Mouse (Mus musculus) kidney, adult 9 months (tissue): Measurements from ENCODE around the gene Eif4enif1.

ENCODE experiments used
- DNase-seq: peaks from one replicate; pipeline ENCODE4 v3.0.0; 2022

Gene Eif4enif1

GRCm38 (mm10) chr11:3278351-3278750 is 76.2 kb downstream of the Eif4enif1 start:
- no peak for DNase-seq

GRCm38 (mm10) chr11:3279729-3280128 is 77.5 kb downstream of the Eif4enif1 start:
- no peak for DNase-seq

GRCm38 (mm10) chr11:3282887-3283286 is 80.7 kb downstream of the Eif4enif1 start:
- DNase-seq = no peak

GRCm38 (mm10) chr11:3283645-3284044 is 81.5 kb downstream of the Eif4enif1 start:
- no peak for DNase-seq

GRCm38 (mm10) chr11:3285940-3286339 is 83.7 kb downstream of the Eif4enif1 start:
- DNase-seq = no peak

GRCm38 (mm10) chr11:3287131-3287530 is 84.9 kb downstream of the Eif4enif1 start:
- peak; percentile 35 for DNase-seq

- peak; percentile 78 for DNase-seq
Measured at GRCm38 (mm10) chr11:3287921-3288320, 85.7 kb downstream of the Eif4enif1 start.

- DNase-seq = peak; percentile 71
Measured at GRCm38 (mm10) chr11:3288521-3289301, 86.5 kb downstream of the Eif4enif1 start, which contains the start of gene Patz1. Patz1 (plus strand) TSS chr11:3288874.

- peak; percentile 73 for DNase-seq
Measured at GRCm38 (mm10) chr11:3289302-3289802, 87.2 kb downstream of the Eif4enif1 start.

GRCm38 (mm10) chr11:3289803-3290639 is 87.8 kb downstream of the Eif4enif1 start:
- peak; percentile 88 for DNase-seq

- peak; percentile 37 for DNase-seq
Measured at GRCm38 (mm10) chr11:3290640-3291310, 88.6 kb downstream of the Eif4enif1 start.

GRCm38 (mm10) chr11:3291311-3292061 is 89.3 kb downstream of the Eif4enif1 start:
- DNase-seq = no peak

GRCm38 (mm10) chr11:3292062-3292421 is 89.8 kb downstream of the Eif4enif1 start:
- peak; percentile 65 for DNase-seq

GRCm38 (mm10) chr11:3292711-3293249 is 90.6 kb downstream of the Eif4enif1 start:
- peak; percentile 65 for DNase-seq

- DNase-seq = no peak
Measured at GRCm38 (mm10) chr11:3293361-3293760, 91.2 kb downstream of the Eif4enif1 start.
